Mouse (Mus musculus): Measurements from ENCODE around the gene Klhdc3.

The Klhdc3 gene

DNA sequence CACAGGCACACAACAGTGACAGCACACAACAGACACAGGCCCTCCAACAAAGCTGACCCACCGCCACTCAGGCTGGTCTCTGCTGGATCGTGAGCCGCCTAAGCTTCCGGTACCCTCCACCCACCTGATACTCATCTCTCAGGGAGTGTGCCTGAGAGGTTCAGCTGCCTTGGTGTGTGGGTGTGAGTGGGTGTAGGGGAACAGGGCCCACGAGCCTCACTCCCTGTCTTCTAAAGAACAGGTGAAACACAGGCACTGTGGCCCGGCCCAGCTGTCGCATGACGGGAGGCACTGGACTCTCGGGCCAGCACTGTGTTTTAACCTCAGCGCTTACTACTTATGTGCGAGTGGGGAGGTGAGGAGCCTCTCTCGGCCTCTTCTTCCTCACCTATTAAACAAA lies 21.4 kb upstream of the Klhdc3 start:
- DNase-seq: no peak

DNA sequence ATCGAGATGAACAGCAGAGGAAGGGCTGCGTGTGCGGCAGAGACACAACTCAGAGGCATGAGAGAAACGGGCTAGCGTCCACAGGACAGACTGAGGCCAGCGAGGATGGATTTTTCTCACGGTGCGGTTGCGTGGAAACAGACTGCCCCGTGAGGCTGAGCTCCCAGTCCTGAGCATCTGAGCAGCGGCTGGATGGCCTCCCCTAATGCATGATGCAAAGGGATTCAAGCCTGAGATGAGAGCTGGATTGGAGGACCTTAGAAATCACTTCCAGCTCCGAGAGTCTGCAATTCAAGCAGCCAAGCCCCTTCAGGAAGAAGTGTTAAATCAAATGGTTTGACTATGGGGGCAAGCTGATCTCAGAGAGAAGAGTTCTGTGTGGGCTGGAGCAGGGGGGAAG lies 20.8 kb upstream of the Klhdc3 start:
- DNase-seq: no peak

DNA sequence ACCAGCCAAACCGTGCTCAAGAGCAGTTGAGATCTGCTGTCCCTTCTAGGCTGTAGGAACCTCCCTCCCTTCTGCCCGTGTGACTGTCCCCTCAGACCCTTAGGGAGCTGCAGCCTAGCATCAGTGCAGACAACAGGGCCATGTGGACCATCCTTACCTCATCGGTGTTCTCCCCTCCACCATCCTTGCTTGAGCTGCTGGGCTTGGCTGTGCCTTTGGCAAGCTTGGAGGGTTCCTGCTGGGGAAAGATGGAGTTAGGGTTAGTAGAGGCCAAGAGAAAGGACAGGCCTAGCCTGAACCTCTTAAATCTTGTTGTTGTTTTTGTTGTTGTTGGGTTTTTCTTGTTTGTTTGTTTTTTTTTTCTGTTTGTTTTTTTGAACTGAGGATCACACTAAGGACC lies 19.2 kb upstream of the Klhdc3 start:
- peak; percentile 55 to 72 for DNase-seq

DNA sequence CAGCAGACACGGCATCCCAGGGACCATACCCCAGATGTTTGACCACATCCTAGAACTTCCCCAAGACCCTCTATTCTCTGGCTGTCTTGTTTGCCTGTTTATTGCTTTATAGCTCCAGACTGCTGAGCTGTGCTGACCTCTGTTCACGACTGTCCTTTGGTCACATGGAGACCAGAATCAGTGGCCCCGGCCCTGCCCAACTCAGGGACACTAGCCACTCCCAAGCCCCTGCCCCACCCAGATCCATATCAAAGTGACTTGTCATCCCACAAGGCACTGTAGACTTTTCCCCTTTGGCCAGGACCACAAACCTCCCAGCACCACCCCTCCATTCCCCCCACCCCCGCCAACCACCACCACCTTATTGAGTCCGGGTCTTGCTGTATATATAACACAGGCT lies 18.5 kb upstream of the Klhdc3 start:
- no peak for DNase-seq

DNA sequence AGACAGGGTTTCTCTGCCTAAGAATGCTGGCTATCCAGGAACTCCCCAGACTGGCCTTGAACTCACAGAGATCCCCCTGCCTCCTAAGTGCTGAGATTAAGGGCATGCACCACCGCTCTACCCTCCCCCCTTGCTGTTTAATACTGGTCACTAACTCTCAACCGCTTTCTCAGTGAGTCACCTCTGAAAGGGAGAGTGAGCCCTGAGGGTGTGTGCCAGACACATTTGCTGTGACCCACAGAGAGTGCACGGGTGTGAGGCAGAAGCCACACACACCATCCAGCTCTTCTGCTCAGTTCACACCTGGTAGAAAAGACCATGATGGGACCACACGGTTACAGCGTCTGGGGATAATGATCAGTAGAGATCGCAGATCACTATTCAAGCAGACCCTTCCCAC lies 17.8 kb upstream of the Klhdc3 start:
- DNase-seq: no peak

DNA sequence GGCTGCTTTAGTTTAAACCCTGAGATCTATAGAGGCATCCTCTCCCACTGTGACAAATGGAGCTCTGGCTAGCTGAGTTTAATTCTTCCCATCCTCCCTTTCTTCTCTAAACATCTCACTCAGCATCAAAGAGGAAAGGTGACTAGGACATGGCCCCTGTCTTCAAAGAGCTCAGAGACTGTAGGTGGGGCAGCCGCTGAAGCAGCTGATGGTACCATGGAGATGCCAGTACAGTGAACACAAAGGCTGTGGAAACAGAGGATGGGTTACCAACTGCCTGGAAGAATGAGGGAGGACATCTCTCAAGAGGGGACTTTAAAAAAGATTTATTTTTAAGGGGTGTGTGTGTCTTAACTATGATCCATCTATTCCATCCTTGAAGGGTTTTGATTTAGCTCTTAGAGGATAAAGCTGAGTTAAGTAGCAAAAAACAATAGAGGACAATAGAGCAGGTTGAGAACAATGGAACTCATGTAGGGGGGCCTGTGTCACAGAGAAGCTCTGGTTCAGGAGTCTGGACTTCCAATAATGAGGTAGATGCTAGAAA lies 13.9 kb upstream of the Klhdc3 start:
- no peak for DNase-seq

DNA sequence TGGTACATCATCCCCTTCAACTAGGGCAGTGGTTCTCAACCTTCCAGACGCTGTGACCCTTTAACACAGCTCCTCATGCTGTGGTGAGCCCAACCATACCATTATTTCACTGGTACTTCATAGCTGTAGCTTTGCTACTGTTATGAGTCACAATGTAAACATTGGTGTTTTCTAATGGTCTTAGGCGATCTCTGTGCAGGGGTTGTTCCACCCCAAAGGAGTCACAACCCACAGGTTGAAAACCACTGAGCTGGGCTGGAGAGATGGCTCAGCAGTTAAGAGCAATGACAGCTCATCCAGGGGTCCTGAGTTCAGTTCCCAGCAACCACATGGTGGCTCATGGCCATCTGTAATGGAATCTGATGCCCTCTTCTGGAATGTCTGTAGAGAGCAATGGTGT lies 10.7 kb upstream of the Klhdc3 start:
- no peak for DNase-seq

DNA sequence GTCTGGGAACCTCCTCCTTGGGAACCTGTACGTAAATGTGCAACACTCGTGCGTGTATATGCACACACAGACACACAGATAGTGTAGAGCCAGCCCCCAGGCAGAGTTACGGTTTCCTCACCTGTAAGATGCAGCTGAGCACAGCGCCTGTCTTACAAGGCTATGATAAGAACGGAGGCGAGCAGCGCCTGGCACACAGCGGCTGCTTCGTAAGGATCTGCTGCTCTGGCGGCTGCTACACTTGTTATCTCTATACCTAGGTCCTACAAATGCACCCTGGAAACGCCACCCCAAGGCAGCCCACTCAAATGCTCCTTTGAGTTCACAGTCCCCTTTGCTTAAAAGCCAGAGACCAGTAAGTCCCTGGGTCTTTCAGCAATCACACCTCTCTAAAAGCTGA lies 10.0 kb upstream of the Klhdc3 start:
- no peak for DNase-seq

DNA sequence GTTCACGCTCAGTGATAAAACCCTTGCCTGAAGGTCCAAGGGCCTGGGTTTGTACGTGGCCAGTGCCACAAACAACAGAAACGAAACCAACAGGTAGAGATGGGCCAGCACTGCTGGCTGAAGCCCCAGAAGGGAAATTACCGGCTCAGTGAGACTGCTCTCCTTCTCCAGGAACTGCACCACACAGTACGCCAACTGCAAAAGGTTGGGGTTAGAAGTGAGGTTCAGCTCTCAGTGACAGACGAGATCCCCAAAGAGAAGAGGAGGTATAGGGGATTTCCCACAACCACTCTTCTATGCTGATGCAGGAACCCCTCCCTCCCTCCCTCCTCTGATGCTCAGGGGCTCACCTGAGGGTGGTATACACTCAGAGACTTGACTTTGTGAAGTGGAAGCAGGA lies 5.2 kb upstream of the Klhdc3 start:
- no peak for DNase-seq

DNA sequence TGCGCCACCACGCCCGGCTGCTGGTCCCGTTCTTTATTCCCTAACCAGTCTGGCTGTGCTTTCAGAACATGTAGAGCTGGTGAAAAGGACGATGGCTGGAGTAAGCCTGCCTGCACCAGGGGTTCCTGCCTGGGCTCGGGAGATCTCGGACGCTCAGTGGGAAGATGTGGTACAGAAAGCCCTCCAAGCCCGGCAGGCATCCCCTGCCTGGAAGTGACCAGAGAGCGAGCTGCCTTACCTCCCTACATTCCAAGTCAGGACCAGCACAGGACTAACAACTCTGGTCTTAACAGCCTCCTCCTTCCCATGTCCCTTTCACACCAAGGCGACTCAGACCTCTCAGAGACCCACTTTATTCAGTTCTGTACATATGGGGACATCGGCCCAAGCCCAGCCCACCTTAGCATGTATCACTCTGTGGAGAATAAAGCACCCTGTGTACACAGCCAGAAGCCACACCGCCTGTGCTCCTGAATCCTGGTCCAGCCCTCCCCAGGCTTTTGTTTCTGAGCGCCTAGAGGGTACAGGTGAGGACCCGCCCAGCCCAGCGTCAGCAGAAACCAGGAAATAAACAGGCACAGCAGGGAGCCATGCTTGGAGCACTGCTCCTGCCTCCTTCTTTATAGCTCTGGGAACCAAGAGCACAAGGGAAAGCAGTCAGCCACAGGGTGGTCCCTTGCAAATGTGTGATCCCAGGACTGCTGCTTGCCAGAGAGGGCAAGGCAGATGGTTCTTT lies 2.1 kb upstream of the Klhdc3 start:
- no peak for DNase-seq

DNA sequence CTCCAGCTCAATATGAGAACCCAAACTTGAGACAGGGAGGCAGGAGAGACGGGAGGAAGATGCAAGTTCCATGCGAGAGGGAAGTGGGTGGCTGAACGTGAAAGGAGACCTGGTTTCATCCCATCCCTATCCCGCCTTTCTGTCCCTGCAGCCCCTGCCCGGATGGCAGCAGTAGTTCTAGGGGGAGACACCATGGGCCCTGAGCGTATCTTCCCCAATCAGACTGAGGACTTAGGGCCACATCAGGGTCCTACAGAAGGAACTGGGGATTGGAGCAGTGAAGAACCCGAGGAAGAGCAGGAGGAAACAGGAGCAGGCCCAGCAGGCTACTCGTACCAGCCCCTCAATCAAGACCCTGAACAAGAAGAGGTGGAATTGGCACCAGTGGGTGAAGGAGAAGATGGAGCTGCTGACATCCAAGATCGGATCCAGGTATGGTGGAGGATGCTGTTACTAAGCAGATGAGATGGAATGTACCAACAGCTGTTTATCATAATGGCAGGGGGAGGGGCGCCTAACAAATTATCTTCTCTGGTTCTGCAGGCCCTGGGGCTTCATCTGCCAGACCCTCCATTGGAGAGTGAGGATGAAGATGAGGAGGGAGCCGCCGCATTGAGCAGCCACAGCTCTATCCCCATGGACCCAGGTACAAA lies 878 bp upstream of the Klhdc3 start:
- no peak for DNase-seq

DNA sequence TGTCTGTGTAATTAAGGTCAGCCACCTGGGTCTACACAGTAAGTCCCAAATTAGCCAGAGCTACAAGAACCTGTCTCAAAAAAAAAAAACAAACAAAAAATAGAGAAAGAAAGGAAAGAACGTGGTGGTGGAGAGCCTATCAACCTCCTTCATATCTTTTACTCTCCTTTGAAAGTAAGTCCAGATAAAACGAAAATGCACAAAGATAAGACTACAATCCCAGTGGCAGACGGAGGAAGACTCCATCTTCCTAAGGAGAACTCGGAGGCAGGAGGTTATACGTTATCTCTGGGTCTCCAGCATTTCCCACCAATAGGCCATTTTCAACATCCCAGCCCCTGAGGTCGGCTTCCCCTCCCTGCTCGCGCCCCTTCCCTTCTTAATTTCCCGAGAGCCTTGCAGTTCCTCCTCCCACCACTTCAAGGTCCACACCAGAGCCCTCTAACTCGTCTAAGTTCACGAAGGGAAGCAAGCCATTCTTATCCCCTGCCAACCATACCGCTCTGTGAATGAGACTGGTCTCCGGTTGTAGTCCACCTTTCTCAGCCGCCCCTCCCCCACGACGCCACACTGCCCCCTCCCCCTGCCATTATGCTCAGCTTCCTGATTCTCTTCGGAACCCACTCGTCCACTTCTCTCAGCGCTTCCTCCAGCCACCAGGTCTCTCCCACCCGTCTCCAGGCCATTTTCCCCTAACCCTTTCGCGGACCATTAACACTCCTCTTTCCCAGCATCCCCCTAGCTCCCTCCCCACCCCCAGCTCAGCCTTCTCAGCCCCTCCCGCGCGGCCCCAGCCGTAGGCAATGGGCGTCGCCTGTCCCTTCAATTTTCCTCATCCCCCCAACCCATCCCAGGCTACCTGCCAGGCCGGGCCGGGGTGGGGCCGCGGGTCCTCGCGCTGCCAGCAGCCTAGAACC lies 613 bp downstream of the Klhdc3 start:
- peak; percentile 44 to 58 for DNase-seq

DNA sequence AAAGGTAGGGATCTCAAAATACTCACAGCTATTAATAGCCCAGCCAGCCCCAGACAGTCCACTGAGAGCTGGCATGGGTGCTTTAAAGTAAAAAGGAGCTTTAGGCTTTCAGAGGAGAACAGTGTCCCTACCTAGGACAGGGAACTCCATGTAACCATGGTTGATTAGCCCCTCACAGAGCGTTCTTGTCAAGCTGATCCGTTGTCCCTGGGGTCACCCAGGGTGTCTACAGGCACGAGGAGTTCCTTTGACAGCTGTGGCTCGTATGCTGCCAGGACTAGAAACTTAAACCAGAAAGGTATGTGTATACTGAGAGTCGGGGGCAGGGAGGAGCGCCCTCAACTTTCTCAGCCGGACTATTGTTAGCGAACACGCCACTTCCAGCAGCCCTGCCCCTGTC lies 1.8 kb downstream of the Klhdc3 start:
- no peak for DNase-seq

DNA sequence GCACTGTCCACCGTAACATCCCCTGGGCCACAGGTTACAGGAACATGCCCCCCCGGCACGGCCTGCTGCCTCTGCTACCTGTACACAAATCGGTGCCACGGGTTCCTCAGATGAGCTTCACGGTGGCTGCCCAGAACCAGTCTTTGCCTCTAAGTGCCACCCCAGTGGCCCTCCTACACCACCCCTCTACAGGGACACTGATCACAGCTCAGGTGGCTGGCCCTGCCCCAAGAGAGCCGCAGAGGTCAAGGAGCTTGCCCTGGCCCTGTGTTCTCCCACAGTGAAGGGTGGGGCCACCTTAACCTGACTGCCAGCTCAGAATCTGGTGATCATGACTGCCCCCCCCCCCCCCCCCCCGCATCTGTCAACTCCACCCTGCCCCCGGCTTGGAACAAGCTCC lies 2.3 kb downstream of the Klhdc3 start, which contains the start of gene Mea1:
Mea1 (plus strand) TSS at position 378 of the 400 bp plus-strand sequence.
- no peak for DNase-seq

DNA sequence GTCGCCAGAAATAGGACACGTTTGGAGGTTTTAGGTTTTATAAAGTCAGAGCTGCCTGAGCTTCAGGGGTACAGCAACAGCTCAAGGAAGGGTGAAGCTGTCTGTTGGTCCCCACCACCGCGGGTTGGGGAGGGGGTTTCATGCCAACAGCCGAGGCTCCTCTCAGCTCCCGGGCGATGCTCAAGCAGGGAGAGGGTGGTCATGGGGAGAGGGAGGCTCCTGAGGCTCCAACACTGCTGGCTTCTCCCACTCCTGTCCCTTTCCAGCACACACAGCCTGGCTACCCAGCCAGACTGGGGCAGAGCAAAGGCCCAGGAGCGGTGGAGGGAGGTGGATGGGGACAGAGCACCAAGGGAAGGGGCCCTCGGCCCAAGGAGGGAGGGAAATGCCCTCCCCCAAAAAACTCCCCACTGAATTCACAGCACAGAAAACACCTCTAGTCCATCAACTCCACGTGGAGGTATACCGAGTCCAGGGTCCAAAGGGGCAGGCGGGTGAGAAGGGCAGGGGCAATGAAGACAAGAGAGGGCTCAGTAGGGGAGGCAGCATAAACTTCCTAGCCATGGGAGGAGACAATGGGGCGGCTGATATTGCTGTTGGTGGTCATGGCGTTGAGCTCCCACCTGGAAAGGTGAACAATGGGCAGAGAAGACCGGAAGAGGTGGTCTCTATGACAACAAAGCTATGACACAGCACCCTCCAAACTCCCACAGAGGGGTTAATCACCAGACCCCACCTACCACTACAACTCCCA lies 6.0 kb downstream of the Klhdc3 start:
- peak in 1 of 2 experiments; percentile 24 for DNase-seq

DNA sequence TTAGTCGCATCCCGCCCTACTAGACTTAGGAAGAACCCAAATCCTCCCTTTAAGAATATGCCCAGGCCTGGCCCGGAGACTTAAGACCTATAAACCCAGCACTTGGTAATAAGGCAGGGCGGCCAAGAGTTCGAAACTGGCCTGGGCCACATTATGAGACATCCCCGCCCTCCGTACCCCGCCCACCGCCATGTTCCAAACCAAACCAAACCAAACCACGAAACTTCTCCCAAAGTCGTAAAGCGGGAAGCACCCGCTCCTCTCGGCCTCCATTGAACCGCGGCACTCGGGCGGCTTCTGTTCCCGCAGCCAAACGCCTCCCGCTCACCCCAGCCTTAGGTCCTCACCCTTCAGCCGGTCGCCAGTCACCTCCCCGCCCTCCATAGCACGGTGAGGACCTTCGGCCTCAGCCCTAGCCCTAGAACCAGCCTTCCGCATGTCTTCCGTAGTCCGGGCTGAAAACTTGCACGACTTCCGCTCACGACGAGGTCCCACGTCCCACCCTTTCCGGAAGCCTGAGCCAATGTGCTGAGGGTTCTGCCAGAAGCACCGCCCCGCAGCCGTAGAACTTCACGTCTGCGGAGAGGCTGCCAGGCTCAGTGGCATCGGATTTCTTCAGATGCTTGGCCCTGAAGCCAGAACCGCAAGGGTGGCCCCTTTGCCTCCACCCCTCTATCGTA lies 6.7 kb downstream of the Klhdc3 start, which contains the start of gene Rrp36:
Rrp36 (minus strand) TSS at position 503 of the 680 bp plus-strand sequence.
- DNase-seq: peak; percentile 85 to 92

DNA sequence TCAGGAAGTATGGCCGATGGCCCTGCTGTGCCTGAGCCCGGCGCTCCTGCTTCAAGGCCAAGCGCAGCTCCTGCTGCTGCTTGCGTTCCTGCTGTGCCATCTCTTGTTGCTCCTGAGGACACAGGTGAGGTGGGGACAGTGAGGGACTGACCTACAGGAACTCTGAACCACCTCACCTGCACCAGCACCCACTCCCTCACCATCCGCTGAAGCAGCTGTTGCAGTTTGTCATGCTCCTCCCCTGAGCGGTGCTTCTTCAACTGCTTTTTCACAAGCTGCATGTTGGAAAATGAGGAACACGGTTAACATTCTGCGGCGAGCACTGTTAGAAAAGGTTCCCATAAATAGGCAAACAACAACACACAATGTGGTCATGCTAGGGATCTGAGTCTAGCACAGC lies 10.8 kb downstream of the Klhdc3 start:
- DNase-seq: no peak

DNA sequence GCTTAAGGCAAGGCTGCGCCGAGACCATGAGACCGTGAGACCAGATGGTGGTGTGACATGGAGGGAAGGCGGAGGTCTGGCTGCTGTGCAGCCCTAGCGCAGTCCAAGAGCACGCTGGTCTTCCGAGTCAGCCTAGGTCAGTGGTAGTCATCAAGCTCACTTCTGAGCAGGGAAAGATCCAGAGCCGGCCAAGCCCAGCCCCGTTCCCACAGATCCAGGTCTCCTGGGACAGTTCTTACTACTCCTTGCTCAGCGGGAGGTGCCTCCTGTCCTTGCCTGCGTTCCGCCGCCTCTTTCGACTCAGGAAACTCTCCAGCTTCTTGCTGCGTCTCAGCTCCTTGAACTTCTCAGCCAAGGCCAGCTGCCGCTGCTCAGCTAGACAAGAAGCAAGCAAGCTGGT lies 13.0 kb downstream of the Klhdc3 start:
- DNase-seq: no peak

DNA sequence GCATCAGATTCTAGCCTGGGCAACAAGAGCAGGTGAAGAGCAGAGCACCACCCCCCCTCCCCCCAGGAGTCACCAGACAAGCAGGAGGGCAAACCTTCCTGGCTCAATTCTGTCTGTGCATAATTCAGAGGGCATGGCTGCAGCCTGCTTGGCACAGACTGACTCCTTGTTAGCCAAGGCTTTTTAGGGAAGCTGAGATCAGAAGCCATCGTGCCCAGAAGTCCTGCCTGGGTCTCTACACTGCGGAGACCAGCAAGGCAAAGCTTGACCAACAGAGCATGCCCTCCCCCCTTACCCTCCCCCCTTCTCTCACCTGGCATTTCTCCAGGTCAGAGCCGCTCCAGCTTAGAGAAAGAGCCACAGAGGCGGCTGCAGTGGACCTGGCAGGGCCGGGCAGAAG lies 18.0 kb downstream of the Klhdc3 start:
- peak; percentile 69 to 79 for DNase-seq

DNA sequence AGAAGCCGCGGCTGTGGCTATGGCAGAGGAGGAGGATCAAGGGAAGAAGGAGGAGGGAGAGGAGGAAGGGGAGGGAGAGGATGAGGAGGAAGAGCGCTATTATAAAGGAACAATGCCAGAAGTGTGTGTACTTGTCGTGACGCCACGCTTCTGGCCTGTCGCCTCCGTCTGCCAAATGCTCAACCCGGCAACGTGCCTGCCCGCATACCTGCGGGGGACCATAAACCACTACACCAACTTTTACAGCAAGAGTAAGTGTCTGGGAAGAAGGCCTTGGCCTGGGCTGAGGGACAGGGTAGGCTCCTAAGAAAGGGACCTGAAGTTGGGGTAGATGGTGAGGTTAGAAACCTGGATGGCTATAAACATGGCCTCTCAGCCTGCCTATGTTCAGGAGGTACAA lies 18.7 kb downstream of the Klhdc3 start:
- DNase-seq: peak; percentile 69 to 74

DNA sequence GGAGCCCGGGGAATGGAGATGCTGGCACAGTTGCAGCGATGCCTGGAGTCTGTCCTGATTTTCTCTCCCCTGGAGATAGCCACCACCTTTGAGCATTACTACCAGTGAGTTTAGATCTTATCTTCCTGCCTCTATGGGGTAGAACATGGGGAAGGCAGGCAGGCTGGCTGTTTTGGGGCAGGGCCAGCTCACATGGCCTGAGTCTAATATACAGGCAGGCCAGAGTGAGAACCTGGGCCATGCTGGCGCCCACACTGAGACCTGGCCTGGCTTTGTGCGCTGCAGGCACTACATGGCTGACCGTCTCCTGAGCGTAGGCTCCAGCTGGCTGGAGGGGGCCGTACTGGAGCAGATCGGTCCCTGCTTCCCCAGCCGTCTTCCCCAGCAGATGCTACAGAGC lies 19.4 kb downstream of the Klhdc3 start:
- DNase-seq: peak; percentile 71 to 75

DNA sequence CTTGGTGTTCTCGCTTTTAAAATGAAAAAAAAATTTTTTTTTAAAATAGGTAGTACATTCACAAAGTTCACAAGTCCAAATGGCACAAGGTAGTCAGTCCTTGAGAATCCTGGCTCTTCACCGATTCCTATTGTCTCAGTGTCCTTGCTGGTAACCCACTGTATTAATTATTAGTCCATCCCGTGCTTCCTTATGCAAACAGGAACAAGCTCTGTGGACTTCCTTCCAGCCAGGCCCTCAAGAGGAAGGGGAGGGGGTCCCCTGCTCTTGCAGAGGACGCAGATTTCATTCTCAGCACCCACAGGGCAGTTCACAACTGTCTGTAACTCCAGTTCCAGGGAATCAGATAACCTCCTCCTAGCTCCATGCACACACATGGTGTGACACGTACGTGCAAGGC lies 24.7 kb downstream of the Klhdc3 start:
- no peak for DNase-seq

All from cerebellum, adult 18-20 months (tissue).